Mouse (Mus musculus): Measurements from ENCODE around the gene Nlrp14.
A peak's percentile ranks its signal among the peaks of the same experiment; 100 is the strongest.

GRCm38 (mm10) chr7:107216845-107217244 is 50.1 kb downstream of the Nlrp14 start:
- TF ChIP-seq NANOG (IDR thresholded peaks at IDR 0.05; ENCODE audit: borderline replicate concordance, low read length) (no peak), CTCF (conservative IDR thresholded peaks at IDR 0.05; ENCODE audit: low read length) (peak; percentile 50)

All from E14TG2a.4 (cell line).